Mouse (Mus musculus) testis, adult 2 months (tissue): Measurements from ENCODE around the gene Wnt9b.

Experiments
- CTCF ChIP-seq: fragments of 200-500 bp; IDR thresholded peaks from 2 replicates; pipeline ENCODE4 v1.5.1; 2012; ENCODE audit warnings: low read depth, mild to moderate bottlenecking, inconsistent platforms, low read length, moderate library complexity; ENCODE audit not compliant: control insufficient read depth, insufficient read depth, insufficient replicate concordance
- POLR2A ChIP-seq: fragments of 200-500 bp; IDR thresholded peaks from 2 replicates; pipeline ENCODE4 v1.6.1; 2012; ENCODE audit warnings: low read depth, mild to moderate bottlenecking, inconsistent platforms, low read length, moderate library complexity; ENCODE audit not compliant: control insufficient read depth

- TF ChIP-seq POLR2A (no peak), CTCF (peak; percentile 99)
These were observed 9.1 kb upstream of the Wnt9b start for GRCm38 (mm10) chr11:103758706-103759105.
